Mouse (Mus musculus) cerebellum, adult 8-10 months (tissue): ENCODE measurements around the gene Prpf38b.
A peak's percentile ranks its signal among the peaks of the same experiment; 100 is the strongest.

Experiments used
- DNase-seq: peaks from one replicate; pipeline ENCODE4 v3.0.0; 2022

The Prpf38b gene

DNA sequence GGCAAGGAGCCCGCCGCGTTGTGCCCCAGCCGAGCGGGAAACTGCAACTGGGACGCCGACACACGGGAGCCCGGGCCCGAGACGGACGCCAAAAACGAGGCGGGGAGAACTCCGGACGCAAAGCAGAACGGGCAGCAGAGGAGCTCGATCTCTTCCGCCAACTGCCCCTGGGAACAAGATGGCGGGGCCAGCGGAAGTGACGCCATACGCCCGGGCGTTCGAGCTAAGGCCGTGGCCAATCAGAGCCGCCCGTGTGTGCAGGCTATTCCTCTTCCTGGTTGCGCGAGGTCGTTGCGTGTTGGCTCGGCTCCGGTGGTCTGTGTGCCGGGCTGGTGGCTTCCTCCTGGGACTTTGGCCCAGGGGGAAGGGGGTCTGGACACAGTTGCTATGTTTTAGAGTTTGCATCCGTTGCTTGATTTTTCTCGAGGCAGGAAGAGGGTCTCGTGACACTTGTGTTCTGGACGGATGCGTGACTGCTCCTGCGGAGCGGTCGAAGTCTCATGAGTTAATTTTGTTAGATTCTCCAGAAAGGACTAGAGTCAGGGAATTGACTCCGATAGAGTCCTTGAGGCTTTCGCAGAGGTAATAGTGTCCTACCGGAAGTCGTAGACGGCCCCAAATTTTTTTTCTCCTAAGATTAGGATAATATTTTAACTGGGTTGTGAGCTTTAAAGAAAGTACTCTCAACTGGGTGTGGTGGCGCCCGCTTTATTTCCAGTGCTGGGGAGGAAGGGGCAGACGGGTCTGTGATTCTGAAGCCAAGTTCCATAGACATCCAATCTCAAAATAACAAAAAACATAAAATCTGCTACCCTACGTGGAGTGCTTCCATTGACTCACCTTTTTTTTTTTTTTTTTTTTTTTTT, at the start of gene Prpf38b:
TSS of gene Prpf38b (minus strand) at position 180 of the 866 bp plus-strand sequence.
- peak; percentile 90 for DNase-seq

DNA sequence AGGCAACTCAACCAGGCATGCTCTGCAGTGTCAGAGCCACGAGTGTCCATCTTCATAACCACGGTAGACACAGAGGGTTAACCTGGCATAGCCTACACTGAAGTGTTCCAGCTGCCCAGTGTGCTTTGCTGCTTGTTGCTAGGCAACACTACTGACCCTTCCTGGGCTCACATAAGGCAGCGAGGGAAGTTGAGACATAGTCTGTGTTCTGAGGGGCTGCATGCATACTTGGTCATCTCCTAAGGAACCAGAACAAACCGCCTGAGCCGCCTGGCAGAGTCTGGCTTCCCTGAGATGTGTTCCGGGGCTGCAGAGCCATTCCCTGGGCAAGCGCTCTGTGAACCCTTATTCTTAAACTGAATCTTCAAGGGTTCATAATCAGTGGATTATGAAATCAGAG, 49.7 kb upstream of the Prpf38b start:
- DNase-seq, result peak; percentile 20

DNA sequence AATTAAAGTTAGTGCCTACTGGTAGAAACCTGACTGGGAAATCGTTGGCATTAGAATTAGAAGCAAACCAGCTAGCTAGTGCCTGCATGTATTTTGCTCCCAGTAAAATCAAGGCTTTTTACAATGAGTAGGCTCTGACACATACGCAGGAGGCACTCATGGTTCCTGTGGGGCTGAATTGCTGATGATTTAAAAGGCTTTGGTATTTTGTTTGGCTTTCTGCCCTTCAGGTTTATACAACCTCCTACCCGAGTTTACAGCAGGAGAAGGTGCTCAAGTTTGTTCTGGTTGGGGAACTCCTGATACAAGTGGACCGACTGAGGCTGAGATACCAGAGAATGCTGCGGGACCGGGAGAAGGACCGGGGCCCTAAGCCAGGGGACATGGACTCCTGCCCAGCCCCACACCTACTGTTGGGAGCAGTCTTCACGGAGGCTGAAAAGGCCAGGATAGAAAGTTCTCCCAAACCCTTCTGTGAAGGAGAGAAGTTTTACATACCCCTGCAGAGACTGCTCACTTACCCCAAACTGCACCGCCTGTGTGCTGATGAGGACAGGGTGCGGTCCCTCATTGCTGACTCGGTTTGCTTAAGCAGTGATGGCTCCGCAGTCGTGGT, 48.3 kb upstream of the Prpf38b start:
- no peak for DNase-seq

DNA sequence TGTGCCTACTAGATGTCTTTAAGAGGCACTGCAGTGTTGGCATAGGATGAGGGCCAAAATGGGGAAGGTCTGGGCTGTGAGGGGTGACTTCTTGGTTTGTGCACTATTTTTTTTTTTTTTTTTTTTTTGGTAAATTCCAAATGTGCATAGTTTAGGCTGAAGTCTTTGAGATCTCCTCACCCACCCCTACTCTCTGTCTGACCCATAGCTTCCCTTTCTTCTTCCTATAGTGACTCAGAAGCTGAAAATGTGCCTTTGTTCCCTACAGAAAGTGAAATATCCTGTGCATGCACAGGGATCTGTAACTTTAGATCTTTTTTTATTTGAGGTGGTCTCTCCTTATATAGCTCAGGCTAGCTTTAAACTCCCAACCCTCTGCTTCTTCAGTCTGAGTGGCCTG, 46.4 kb upstream of the Prpf38b start:
- DNase-seq, result no peak

DNA sequence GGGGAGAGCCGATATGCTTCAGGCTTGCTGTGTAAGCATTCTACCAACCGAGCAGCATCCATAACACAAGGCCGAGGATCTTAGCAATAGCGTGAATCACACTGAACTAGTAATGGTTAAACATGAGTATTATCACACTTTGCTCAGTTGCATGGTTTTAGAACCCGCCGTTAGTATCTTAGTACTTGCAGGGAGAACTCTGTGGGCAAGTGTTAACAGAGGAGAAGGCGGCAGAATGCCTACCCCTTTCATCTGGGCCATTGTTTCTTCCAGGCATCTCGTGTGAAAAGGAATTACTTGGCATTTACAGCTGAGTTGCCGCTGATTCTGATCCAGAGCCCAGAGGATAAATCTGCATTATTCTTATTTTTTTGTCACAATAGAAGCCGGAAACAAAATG, 29.5 kb upstream of the Prpf38b start:
- DNase-seq, result no peak

DNA sequence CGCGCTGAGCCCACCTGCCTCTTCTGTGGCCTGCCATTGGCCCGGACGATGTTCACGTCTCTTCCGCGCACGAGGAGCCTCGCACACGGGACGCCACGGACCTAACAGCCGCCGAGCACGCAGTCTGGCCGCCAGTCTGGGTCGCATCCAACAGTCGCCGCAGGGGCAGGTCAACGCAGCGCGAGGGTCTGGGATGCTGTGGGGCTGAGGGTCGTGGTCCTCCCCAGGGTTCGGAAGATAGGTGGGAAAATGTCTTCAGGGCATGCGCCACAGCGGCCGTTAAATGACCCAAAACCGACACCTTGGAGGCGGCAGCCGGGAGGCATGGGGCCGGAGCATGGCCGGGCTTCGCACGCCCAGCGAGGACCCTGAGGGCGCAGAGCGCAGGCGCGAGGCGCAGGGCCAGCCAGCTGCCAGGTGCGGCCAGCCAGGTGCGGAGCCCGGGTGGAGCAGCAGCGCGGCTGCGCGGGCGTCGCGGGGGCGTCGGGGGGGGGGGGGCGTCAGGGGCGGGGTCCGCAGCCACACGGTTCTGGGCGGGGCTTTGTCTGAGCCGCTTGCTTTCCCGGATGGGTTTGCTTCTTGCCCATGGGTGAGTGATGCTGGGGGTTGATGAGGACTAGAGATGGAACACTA, 28.6 kb upstream of the Prpf38b start, which contains the start of gene Gm9857:
TSS of gene Gm9857 (minus strand) at position 445 of the 633 bp plus-strand sequence.
- no peak for DNase-seq

DNA sequence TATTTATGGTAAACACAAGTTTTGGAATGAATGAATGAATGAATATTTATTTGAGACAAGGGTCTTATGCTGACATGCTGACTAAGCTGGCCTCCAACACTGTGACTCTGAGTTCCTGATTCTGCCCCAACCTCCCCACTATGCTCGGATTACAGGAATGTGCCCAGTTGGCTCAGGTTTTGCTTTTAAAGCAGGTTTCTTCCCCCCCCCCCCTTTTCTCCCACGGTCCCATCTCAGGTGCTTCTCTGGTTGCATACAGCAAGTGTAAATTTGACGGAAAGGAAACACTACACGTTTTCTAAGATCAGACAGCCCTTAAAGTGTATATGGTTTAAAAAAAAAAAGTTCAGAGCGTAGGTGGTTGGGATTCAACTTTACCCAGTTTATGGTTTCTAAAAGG, 28.0 kb upstream of the Prpf38b start, which contains the start of gene Henmt1:
TSS of gene Henmt1 (plus strand) at position 301 of the 400 bp plus-strand sequence.
- DNase-seq, result no peak

DNA sequence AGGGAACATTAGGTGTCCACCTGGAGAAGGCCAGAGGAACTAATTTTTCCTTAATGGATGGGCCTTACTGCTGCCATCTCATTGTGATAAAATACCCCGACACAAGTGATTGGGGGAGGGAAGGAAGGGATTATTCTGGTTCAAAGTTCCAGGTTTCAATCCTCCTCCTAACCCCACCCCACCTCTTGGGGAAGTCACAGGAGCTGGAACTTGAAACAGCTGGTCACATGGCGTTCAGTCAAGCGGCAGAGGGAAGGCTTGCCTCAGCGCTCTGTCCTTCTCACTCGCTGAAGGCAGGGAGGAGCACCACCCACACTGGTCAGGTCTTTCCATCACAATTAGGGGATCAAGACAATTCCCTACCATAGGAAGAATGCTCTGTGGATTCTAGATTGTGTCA, 27.2 kb upstream of the Prpf38b start:
- no peak for DNase-seq

DNA sequence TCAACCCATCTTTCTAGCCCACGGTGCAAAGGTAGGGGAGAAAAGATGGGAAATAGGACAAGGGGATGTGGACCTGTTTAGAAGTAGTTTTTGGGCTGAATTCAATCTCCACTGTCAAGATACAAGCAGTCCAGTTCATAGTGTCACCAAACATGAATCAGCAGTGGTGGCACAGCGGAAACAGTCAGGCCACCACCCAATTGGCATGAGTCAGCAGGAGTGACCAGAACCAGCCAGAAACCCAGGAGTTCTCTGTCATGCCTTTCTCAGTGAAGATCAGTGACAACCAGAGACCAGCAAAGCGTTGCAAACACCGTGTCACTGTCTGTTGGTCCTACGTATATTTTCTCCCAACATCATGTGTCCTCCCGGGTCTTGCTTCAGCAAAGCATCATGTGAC, 22.0 kb upstream of the Prpf38b start:
- DNase-seq, result no peak

DNA sequence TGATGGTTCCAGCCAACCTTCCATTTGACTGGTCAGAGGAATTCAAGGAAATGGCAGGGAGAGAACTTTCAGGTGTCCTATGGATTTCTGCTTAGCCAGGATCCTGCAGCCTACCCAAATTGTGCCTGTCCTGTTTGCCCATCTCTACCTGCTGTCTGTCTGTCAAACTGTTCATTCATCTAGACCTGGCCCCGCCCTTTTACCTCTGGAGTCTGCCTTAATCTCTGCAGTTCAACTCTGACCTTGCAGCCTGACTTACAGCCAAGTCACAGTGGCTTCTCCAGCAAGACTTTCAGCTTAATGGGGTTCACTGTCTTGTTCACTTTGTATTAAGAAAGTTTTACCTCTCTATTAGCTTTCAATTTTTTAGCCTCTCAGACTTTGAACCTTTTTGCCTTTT, 14.8 kb upstream of the Prpf38b start:
- no peak for DNase-seq

DNA sequence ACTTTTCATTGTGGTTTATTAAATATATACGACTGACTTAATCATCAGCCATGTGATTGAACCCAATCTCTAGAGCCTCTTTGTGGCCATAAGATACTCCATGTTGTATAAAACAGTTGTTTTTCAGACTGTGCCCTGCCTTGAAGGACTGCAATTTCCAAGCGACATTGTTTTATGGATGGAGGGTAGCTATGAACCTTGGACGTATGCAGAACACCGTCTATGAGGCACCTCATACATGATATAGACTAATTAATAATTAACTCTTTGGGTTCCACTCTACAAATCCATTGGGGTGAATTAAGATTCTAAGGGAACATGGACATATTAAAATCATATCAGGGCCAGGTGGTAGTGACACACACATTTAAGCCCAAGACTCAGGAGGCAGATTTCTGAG, 14.2 kb upstream of the Prpf38b start:
- DNase-seq, result no peak

DNA sequence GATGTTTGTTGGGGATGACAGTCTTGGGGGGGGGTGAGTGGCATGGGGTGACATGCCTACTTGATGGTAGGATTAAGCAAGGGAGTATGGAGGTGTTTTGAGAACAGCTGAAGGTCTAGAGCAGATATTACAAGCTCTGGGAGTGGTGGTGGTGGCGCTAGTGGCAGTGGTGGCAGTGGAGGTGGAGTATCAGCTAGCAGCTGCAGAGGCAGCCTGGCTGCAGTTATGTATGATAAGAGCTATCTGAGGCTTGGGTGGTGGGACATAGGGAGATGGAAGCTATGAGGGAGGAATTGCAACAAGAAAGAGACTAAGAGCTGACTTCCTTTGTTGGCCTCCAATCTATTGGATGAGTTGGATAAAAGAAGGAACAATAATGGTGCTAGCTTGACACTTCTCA, 10.3 kb upstream of the Prpf38b start:
- no peak for DNase-seq

DNA sequence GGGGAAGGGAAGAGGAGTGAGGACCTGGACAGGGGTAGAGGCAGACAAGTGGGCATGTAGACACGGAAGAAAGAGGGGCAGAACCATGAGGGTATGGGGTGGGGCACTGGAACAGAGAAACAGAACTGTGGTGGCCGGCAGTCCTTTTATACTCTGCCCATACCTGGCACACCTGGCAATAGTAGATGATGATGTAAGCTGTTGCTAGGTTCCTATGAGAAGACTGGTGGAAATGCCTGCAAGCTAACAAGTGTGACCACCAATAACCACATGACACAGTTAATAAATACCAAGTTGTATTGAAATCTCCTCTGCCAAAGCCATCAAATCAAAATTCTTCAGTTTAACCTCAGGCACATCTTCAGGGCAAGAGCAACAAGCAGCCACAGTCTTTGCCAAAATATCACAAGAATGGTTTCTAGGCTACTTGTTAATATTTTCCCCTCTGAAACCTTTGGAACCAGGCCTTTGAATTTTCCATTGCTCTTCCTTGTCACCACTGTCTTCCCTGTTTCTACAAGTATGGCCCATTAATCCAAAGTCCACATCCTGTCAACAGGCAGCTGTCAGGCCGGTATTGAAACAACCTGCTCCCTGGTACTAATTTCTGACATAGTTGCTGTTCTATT, 9.0 kb upstream of the Prpf38b start:
- no peak for DNase-seq

DNA sequence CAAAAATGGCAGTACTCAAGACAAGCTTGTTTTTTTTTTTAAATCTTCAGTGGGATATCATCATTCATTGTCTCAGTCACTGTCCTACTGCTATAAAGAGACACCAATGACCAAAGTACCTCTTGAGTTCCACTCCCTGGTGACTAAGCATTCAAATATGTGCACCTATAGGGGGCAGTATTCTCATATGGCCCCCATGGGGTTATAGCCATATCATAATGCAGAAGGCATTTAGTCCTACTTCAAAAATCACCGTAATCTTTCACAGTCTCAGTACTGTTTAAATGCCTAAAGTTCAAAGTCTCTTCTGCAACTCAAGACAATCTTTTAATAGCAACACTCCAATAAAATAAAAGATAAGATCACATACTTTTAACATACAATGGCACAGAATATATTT, 7.3 kb upstream of the Prpf38b start:
- no peak for DNase-seq

DNA sequence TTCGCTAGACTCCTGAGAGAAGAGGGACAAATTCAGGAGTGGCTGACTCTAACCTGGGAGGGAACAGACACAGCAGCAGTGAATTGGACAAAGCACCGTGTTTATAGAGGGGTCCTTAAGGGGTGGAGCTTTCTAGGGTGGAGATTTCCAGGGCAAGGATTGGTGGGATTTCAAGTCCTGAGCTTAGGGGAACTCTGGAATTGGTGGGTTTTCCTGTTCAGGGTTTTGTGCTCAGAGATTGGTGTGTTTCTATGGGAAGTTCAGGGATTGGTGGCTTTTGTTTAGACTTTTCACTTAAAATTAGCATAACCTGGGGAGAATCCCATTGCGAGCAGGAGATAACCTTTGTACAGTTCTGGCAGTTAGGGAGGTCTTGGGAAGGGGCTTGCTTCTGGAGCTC, 6.5 kb upstream of the Prpf38b start:
- DNase-seq, result no peak

DNA sequence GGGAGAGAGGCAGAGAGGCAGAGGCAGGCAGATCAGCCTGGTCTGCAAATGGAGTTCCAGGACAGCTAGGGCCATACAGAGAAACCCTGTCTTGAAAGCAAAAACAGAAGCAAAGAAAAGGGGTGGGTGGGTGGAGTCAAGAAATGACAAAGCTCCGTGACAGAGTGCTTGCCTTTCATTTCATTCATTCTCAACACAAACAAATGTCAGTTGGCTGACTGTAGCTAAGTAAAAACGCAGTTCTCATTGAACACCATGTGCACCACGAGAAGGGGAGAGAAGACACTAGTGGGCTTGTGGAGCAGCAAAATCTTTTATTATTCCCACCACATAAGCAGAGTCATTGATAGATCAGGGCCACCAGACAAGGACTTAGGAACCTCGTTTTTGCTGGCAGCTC, 5.3 kb upstream of the Prpf38b start:
- DNase-seq, result no peak

DNA sequence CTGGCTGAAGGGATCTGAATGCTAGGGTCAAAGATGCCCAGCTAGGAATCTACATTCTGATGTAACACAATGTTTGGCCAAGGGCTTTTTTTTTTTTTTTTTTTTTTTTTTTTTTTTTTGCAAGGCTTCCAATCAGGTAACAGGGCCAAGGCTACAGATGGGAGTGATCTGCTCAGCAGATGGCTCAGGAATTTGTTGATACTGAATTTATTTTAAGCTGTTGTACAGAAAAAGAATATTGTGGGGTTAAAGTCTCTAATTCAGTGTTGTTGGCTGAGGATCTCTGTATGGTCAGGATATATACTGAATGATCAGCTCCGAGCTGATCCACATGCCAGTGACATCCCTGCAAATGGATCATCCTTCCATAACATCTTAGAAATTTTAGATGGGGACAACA, 4.5 kb upstream of the Prpf38b start:
- DNase-seq, result peak; percentile 63

DNA sequence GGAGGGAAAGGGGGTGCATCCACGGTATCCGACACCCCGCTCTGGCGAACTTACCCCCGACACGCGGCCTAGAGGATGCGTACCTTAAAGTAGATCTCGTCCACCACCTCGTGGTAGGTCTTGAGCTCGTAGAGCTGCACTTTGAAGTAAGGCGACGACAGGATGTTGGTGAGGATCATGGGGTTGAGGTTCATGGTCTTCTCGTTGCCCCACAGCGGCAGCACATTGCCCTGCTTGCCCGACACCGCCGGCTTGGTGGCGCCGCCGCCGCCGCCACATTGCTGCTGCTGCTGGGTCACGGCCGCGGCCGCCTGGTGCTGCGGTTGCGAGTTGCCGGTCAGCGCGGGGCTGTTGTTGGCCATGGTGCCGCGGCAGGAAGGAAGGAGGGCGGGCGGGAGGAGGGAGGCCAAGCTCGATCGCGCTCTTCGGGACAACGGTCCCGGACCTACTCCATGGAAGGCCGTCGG, 413 bp downstream of the Prpf38b start:
- DNase-seq, result peak; percentile 52

DNA sequence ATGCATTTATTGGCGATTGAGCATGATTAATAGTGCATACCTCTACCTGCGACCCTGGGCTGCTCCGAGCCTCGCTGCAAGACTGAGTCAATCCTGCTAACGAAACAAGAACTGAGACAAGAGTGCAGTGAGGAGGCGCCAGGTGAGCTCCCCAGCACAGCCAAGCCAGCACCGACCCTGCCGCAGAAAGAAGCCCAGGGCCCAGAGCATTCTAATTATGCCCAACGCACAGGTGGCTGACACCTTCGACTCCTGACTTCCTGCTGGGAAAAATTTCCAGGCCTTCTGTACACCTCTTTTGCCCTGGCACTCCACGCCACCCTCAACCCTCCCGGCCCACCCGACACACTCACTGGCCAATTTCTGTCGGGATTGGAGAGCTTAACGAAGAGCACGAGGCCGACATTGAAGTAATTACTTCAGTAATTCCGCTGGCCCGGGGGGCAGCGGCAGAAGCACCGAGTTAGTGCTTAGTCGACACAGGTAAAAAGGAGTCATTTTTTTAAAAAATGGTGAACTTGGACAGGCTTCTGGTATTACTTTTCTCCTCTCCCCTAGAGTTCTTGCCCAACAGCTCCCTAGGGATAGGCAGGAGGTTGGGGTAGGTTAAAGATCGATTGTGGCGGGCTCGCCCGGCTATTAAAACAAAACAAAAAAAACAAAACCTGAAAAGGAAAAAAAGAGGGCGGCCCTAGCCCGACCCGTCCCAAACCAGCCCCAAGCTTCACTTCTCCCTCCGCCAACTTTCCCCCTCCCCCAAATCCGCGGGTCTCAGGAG, 1.0 kb downstream of the Prpf38b start:
- DNase-seq, result peak; percentile 83

DNA sequence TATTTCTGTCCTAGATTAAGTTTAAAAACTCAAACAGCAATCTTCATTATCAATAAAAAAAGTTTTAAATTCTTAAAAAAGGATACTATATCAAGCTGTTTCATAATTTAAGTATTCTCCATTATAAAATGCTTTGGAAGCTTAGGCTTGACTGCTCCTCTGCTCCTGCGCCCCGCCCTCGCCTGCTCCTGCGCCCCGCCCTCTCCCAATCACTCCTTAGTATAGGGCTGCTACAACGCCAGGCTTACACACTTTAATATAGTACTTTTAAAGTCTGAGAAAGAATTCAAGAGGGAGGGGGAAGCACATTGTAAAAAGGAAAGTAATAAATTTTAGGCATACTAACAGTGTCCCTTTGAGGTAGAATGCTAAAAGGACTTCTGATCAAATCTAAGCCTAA, 8.6 kb downstream of the Prpf38b start:
- DNase-seq, result no peak

DNA sequence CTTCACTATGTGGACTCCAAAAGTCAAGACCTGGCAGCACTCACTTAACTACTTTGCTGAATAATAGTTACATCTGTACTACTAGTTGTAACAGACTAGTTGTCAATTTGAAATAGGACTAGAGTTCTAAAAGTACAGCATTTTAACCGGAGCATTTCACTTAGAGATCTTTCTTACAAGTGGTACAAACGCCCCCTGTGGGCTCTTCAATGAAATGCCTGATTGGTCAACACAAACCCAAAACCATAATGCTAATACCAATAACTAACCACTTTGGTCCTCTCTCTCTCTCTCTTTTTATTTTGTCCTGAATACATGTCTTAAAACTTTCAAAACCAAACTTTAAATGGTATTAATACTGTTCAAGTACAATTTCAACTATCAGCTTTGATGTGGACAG, 9.5 kb downstream of the Prpf38b start:
- DNase-seq, result no peak

DNA sequence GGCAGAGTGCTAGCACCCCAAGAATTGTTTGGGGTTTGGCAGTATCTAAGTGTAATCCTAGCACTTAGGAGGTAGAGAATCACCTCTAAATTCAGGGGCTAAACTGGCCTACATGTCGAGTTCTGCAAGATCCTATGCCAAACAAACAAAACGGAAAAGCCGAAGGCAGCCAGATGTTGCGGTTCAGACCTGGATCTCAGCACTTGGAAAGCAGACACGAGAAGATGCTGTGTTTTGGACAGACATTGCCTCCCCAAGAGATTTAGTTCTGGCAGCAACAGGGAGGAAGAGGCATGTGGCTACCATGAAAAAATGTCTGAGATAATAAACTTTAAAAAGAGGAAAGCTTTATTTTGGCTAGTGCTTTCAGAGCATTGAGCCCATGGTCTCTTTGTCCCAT, 10.8 kb downstream of the Prpf38b start:
- no peak for DNase-seq

DNA sequence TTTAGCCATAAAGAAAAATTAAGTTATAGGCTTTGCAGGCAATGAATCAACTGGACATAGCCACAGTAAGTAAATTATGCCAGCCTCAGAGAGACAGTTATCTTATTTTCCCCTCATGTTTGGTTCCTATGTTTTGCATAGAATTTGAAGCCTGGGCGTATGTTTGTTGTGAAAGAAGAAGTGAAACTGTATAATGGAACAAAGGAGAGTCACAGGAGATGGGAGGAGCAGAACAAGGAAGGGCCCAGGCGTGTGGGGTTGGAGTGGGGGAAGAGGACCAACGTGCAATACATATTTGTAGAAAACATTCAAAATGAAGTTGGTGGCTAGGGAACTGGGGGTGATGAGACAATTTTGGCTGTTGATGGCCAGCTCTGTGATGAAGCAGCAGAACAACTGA, 11.4 kb downstream of the Prpf38b start:
- no peak for DNase-seq
